Mouse (Mus musculus) neural tube, embryonic 12.5 days (tissue): ENCODE measurements around the gene Kmo. TPM values are rescaled to one million over a fixed set of nuclear protein-coding genes. Genes with fewer than 3 reads are reported as not detected.

Experiments
- ATAC-seq: fragments of 200-750 bp; cut with Nextera tagmentation; 2 replicates; pipeline ENCODE4 v1.8.0; 2017; ENCODE audit warnings: low read depth, mild to moderate bottlenecking, moderate TSS enrichment, moderate library complexity; ENCODE audit not compliant: low FRiP score
- H3K27ac ChIP-seq: fragments of 300-500 bp; sonication (generic); 2 replicates; pipeline ENCODE4 v1.5.1; 2016
- H3K27me3 ChIP-seq: fragments of 300-500 bp; sonication (generic); replicated peaks from 2 replicates; pipeline ENCODE4 v1.6.1; 2016; ENCODE audit warnings: mild to moderate bottlenecking
- H3K36me3 ChIP-seq: fragments of 300-500 bp; sonication (generic); 2 replicates; pipeline ENCODE4 v1.6.1; 2016; ENCODE audit warnings: mild to moderate bottlenecking
- H3K4me1 ChIP-seq: fragments of 300-500 bp; sonication (generic); 2 replicates; pipeline ENCODE4 v1.6.1; 2016
- H3K4me2 ChIP-seq: fragments of 300-500 bp; sonication (generic); replicated peaks from 2 replicates; pipeline ENCODE4 v1.6.1; 2016; ENCODE audit warnings: mild to moderate bottlenecking
- H3K4me3 ChIP-seq: fragments of 300-500 bp; sonication (generic); 2 replicates; pipeline ENCODE4 v1.5.1; 2016
- H3K9ac ChIP-seq: fragments of 300-500 bp; sonication (generic); 2 replicates; pipeline ENCODE4 v1.6.1; 2016; ENCODE audit warnings: mild to moderate bottlenecking
- H3K9me3 ChIP-seq: fragments of 300-500 bp; sonication (generic); 2 replicates; pipeline ENCODE4 v1.6.1; 2016; ENCODE audit warnings: mild to moderate bottlenecking
- WGBS: fragments of 180-500 bp; shearing (Covaris S2); methylation state at CpG from one replicate; pipeline ENCODE4 v1.1.7; 2016; 5-methylcytosine and 5-hydroxymethylcytosine counted together
- polyA plus RNA-seq: library from polyadenylated mRNA; unstranded; fragments of >200 nt; fragmentation: Nextera tagmentation; extraction: Ambion mirVana; gene quantifications from 2 replicates; pipeline ENCODE4 v1.2.1, GENCODE M21; 2016

Gene Kmo
- 0.13 TPM in 1 of 2 replicates, not detected in the other for polyA plus RNA-seq

GRCm38 (mm10) chr1:175619814-175620431 is at the start of gene Kmo:
Kmo (plus strand) TSS chr1:175620381.
- Histone ChIP-seq H3K9me3 (no peaks in the 10 kb centered on the region), H3K27me3 (no peaks in the 10 kb centered on the region), H3K4me1 (peaks cover 9% of the 10 kb centered on the region), H3K27ac (no peak within 1 kb of the TSS), H3K4me3 (no peak within 1 kb of the TSS), H3K9ac (no peak within 1 kb of the TSS), H3K4me2 (no peak within 1 kb of the TSS), H3K36me3 (peaks cover 31% of the 10 kb centered on the region)
- WGBS, result 95% methylated on average over 13 of the region's 13 CpGs
- ATAC-seq, result no peak

DNA sequence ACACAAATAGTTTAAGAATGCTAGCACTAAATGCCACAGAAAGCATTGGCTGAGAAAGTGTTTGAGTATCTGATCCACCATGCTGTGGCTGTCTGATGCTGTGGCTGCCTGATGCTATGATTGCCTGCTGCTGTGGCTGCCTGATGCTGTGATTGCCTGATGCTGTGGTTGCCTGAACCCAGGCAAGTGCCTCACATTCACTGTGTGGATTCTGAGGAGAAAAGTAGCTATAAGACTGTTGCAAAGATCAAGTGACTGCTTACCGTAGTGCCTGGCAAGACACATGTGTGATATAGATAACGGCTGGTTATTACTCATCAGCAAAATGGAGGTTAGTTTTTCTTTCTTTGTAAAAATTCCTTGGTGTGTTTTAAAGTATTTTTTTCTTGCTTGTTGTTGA is 46.1 kb upstream of the Kmo start:
- no peaks in the 10 kb centered on the region for H3K9me3 ChIP-seq
- no peak overlapping the region for H3K27ac ChIP-seq
- no peak overlapping the region for H3K4me2 ChIP-seq
- WGBS, result 94% methylated on average over 2 of the region's 2 CpGs
- H3K36me3 ChIP-seq, result no peaks in the 10 kb centered on the region
- H3K9ac ChIP-seq, result no peak overlapping the region
- no peak for ATAC-seq
- no peak overlapping the region for H3K4me3 ChIP-seq
- H3K4me1 ChIP-seq, result no peaks in the 10 kb centered on the region
- H3K27me3 ChIP-seq, result no peaks in the 10 kb centered on the region

DNA sequence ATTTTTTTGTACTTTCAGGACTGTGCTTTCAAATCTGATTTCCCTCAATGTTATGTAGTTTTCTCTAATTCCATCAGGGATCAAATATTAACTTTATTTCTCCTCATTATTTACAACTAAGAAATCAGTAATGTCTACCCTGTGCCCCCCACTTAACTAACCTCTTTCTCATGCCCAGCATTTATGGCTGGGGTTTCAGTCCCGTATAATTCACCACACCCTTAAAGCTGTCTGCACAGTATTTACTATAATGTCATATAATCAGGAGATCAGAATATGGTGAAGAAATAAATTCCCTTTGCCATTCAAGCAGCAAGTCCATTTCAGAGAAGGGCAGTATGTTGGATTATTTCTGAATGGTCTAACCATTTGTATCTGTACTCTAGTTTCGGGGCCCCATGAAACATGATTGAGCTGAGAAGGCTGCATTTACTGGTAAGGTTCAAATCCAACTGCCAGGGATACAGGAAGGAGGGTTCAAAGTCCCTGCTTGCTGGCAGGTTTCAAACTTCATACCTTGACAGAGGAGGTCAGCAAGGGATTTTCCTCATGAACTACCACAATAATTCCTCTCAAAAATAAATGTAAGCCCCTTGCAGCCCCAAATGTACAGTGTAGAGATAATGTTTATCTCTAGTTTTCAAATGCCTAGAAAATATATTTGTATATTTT is 41.6 kb upstream of the Kmo start:
- Histone ChIP-seq H3K9ac (no peak overlapping the region), H3K27me3 (no peaks in the 10 kb centered on the region), H3K4me3 (no peak overlapping the region), H3K4me1 (no peaks in the 10 kb centered on the region), H3K9me3 (no peaks in the 10 kb centered on the region), H3K4me2 (no peak overlapping the region), H3K27ac (no peak overlapping the region), H3K36me3 (no peaks in the 10 kb centered on the region)
- no peak for ATAC-seq
- WGBS, result 81% methylated on average over 2 of the region's 2 CpGs

DNA sequence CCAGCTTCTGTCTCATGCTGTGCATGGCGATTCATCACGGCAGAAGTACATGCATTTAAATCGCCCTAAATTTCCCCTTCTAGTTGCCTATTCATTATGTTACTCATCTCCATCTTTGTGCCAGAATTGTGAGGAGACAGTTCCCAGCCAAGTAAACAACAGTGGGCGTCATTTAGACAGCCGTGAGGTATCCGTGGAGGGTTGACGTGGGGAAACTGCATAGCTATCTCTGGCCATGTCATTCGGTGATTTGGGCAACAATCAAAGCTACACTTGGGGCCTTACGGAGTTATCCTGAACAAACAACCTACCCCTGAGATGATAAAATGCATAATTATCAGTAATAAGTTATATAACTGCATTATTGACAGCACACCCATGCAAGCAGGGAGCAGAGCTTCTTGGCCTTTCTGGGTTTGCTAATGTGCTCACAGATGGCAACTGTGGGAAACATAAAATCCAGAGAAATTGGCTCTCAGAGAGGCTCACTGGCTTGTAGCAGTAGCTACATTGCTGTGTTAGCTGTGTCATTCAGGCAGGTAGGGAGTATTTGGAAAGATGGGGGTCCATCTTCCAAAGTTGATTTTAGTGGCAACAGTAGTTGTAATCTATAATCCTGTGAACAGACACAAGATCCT is 40.5 kb upstream of the Kmo start:
- WGBS, result 85% methylated on average over 9 of the region's 9 CpGs
- H3K27me3 ChIP-seq, result no peaks in the 10 kb centered on the region
- H3K4me3 ChIP-seq, result no peak overlapping the region
- no peak overlapping the region for H3K27ac ChIP-seq
- no peaks in the 10 kb centered on the region for H3K9me3 ChIP-seq
- no peak overlapping the region for H3K4me2 ChIP-seq
- H3K4me1 ChIP-seq, result no peaks in the 10 kb centered on the region
- ATAC-seq, result no peak
- H3K9ac ChIP-seq, result no peak overlapping the region
- no peaks in the 10 kb centered on the region for H3K36me3 ChIP-seq

GRCm38 (mm10) chr1:175580346-175580745 is 39.8 kb upstream of the Kmo start:
- Histone ChIP-seq H3K9ac (no peak overlapping the region), H3K27ac (no peak overlapping the region), H3K27me3 (no peaks in the 10 kb centered on the region), H3K36me3 (no peaks in the 10 kb centered on the region), H3K4me3 (no peak overlapping the region), H3K9me3 (no peaks in the 10 kb centered on the region), H3K4me1 (no peaks in the 10 kb centered on the region), H3K4me2 (no peak overlapping the region)
- WGBS, result 89% methylated on average over 7 of the region's 7 CpGs
- ATAC-seq, result no peak

DNA sequence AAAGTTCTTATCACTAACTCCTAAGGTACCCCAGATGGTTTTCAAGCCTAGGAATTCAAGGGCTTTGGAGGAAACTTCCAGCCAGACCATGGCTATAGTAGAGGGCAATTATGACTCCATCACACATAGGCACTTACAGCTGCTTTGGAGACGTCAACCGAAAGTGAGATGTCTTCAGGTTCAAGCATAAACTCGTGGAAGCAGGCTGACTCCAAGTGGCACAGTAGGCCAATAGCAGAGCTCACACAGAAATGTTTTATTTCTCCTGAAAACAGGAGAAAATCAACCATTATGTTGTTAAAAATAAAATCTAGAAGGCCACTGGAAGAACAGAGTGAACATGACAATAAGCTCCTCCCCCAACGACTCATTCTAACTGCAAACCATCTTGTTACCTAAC is 37.4 kb upstream of the Kmo start:
- H3K27me3 ChIP-seq, result no peaks in the 10 kb centered on the region
- no peak for ATAC-seq
- H3K9me3 ChIP-seq, result no peaks in the 10 kb centered on the region
- H3K36me3 ChIP-seq, result no peaks in the 10 kb centered on the region
- no peak overlapping the region for H3K4me3 ChIP-seq
- H3K9ac ChIP-seq, result no peak overlapping the region
- no peak overlapping the region for H3K4me2 ChIP-seq
- no peak overlapping the region for H3K27ac ChIP-seq
- WGBS, result 90% methylated on average over 4 of the region's 4 CpGs
- no peaks in the 10 kb centered on the region for H3K4me1 ChIP-seq

GRCm38 (mm10) chr1:175585267-175585666 is 34.9 kb upstream of the Kmo start:
- WGBS, result 76% methylated on average over 2 of the region's 2 CpGs
- Histone ChIP-seq H3K4me1 (no peaks in the 10 kb centered on the region), H3K27ac (no peak overlapping the region), H3K4me2 (no peak overlapping the region), H3K4me3 (no peak overlapping the region), H3K27me3 (no peaks in the 10 kb centered on the region), H3K9ac (no peak overlapping the region), H3K36me3 (no peaks in the 10 kb centered on the region), H3K9me3 (no peaks in the 10 kb centered on the region)
- no peak for ATAC-seq

- WGBS, result 91% methylated on average over 5 of the region's 5 CpGs
These were observed 33.5 kb upstream of the Kmo start for GRCm38 (mm10) chr1:175586656-175587055.

GRCm38 (mm10) chr1:175592832-175593231 is 27.3 kb upstream of the Kmo start:
- H3K9me3 ChIP-seq, result no peaks in the 10 kb centered on the region
- no peaks in the 10 kb centered on the region for H3K36me3 ChIP-seq
- no peak overlapping the region for H3K4me2 ChIP-seq
- no peak overlapping the region for H3K9ac ChIP-seq
- no peak overlapping the region for H3K4me3 ChIP-seq
- no peaks in the 10 kb centered on the region for H3K27me3 ChIP-seq
- no peaks in the 10 kb centered on the region for H3K4me1 ChIP-seq
- H3K27ac ChIP-seq, result no peak overlapping the region
- 89% methylated on average over 1 of the region's 1 CpGs for WGBS
- no peak for ATAC-seq

More at GRCm38 (mm10) chr1:175586656-175587055, 33.5 kb upstream of the Kmo start:
- H3K36me3 ChIP-seq, result no peaks in the 10 kb centered on the region
- no peak overlapping the region for H3K9ac ChIP-seq
- no peaks in the 10 kb centered on the region for H3K27me3 ChIP-seq
- no peaks in the 10 kb centered on the region for H3K9me3 ChIP-seq
- no peak overlapping the region for H3K27ac ChIP-seq
- no peak for ATAC-seq
- no peaks in the 10 kb centered on the region for H3K4me1 ChIP-seq
- H3K4me2 ChIP-seq, result no peak overlapping the region
- no peak overlapping the region for H3K4me3 ChIP-seq

DNA sequence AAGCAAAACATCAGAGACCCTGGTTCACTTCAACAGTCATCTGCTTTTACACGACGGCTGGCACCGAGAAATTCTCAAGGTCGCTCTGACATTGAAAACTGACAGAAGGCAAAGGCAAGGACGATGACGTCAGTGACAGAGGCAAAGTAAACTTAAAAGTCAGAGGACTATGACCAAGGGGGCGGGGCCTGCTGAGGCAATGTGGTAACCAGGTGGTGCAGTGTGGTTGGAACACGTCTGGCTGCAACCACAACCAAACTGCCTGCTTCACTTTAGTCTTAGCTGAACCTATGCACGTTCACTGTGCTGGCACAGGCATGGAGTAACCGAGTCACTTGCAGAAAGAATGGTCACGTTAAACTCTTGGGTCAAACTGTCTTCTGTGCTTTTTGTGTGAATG is 17.9 kb upstream of the Kmo start:
- no peaks in the 10 kb centered on the region for H3K27me3 ChIP-seq
- WGBS, result 90% methylated on average over 11 of the region's 11 CpGs
- ATAC-seq, result no peak
- no peak overlapping the region for H3K4me2 ChIP-seq
- H3K4me3 ChIP-seq, result no peak overlapping the region
- no peak overlapping the region for H3K9ac ChIP-seq
- no peak overlapping the region for H3K27ac ChIP-seq
- no peaks in the 10 kb centered on the region for H3K9me3 ChIP-seq
- peaks cover 36% of the 10 kb centered on the region for H3K36me3 ChIP-seq
- H3K4me1 ChIP-seq, result no peaks in the 10 kb centered on the region

DNA sequence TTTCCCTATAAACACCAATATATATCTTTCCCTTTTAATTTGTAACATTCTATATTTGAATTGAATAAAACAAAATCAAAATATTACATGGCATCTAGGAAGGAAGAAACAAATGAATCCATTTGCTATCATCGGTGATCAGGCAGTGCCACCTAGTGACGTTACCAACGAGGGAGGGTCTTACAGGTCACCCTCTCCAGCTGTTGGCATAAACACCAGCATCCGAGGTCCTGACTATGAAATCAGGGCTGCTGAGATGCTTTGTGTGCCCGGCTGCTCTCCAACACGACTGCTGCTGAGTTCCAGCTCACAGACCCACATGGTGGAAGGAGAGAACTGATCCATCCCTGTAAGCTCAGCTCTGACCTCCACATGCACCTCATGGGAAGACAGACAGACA is 16.8 kb upstream of the Kmo start:
- H3K4me3 ChIP-seq, result no peak overlapping the region
- H3K4me2 ChIP-seq, result no peak overlapping the region
- no peaks in the 10 kb centered on the region for H3K4me1 ChIP-seq
- no peak for ATAC-seq
- H3K9ac ChIP-seq, result no peak overlapping the region
- H3K9me3 ChIP-seq, result no peaks in the 10 kb centered on the region
- 81% methylated on average over 6 of the region's 6 CpGs for WGBS
- H3K36me3 ChIP-seq, result peaks cover 45% of the 10 kb centered on the region
- H3K27me3 ChIP-seq, result no peaks in the 10 kb centered on the region
- no peak overlapping the region for H3K27ac ChIP-seq

DNA sequence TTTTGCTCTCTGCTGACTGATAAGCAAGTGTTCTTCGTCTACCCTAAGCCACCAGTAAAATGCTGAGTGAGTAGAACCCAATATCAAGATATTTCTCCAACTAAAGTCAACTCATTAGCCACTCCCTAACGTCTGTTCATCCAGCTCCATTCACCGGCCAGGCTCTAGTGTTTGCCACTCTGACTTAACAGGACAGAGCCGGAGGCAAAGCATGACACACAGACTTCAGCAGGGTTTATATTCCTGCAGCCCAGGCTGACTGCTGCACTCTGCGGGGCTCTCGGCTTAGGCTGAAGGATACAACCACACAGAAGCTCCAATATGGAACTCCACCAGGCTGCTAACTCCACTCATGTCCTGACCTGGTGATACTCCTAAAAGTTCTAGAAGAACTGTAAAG is 12.9 kb upstream of the Kmo start:
- Histone ChIP-seq H3K4me1 (no peaks in the 10 kb centered on the region), H3K36me3 (peaks cover 50% of the 10 kb centered on the region), H3K9me3 (no peaks in the 10 kb centered on the region), H3K4me2 (no peak overlapping the region), H3K9ac (no peak overlapping the region), H3K4me3 (no peak overlapping the region), H3K27me3 (no peaks in the 10 kb centered on the region), H3K27ac (no peak overlapping the region)
- WGBS, result 95% methylated on average over 6 of the region's 6 CpGs
- ATAC-seq, result no peak
